Mouse (Mus musculus) bone marrow, adult 2 months (tissue): Measurements from ENCODE around the gene Rbm6. TPM values are rescaled to one million over a fixed set of nuclear protein-coding genes. Genes with fewer than 3 reads are reported as not detected.

Source experiments
- H3K27ac ChIP-seq: fragments of 200-500 bp; 2 replicates; pipeline ENCODE4 v1.5.1; 2012; ENCODE audit warnings: low read depth, mild to moderate bottlenecking, control low read depth, inconsistent platforms, low read length; ENCODE audit not compliant: control insufficient read depth, poor library complexity, insufficient read depth
- H3K4me1 ChIP-seq: fragments of 200-500 bp; 2 replicates; pipeline ENCODE4 v1.6.1; 2011; ENCODE audit warnings: low read length; ENCODE audit not compliant: control insufficient read depth, insufficient read depth
- H3K4me3 ChIP-seq: fragments of 200-500 bp; replicated peaks from 2 replicates; pipeline ENCODE3; 2011; ENCODE audit warnings: mild to moderate bottlenecking, low read depth, low read length, control low read depth; ENCODE audit not compliant: control insufficient read depth
- CTCF ChIP-seq: fragments of 200-500 bp; IDR thresholded peaks from 2 replicates; pipeline ENCODE4 v1.5.1; 2011; ENCODE audit warnings: low read length, control low read depth; ENCODE audit not compliant: control insufficient read depth, insufficient read depth
- POLR2A ChIP-seq: fragments of 200-500 bp; IDR thresholded peaks from 2 replicates; pipeline ENCODE4 v1.6.1; 2011; ENCODE audit warnings: low read depth, mild to moderate bottlenecking, control low read depth, low read length, borderline replicate concordance; ENCODE audit not compliant: control insufficient read depth
- WGBS: fragments of 180-500 bp; shearing (Covaris S2); methylation state at CpG from one replicate; pipeline ENCODE4 v1.1.7; 2018; 5-methylcytosine and 5-hydroxymethylcytosine counted together
- polyA plus RNA-seq: library from polyadenylated mRNA; stranded (reverse); fragments of >200 nt; gene quantifications from 2 replicates; pipeline ENCODE4 v1.2.4, GENCODE M21; 2011; ENCODE audit warnings: low replicate concordance; ENCODE audit not compliant: missing spikeins, insufficient read depth, insufficient read length

Rbm6 gene
- polyA plus RNA-seq, 1 experiment: 110 TPM

DNA sequence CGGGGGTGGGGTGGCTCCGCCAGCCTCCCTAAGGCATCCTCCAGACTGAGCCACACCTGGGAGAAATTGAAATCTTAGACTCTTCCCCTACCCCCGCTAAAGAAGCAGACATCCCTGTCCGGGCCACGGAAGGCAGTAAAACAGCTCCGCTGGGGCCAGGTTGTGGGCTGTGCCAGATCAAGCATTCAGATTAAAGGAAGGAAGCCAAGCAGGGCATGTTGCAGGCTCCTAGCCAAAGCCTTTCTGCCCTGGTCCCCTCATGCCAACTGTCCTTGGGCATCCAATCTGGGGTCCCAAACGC, 136.9 kb downstream of the Rbm6 start:
- H3K4me1 ChIP-seq: no peaks in the 10 kb centered on the region
- no peak overlapping the region for H3K27ac ChIP-seq
- no peak for TF ChIP-seq CTCF
- no peak for TF ChIP-seq POLR2A
- WGBS: under 1% methylated on average over 7 of the region's 7 CpGs
- no peak overlapping the region for H3K4me3 ChIP-seq

DNA sequence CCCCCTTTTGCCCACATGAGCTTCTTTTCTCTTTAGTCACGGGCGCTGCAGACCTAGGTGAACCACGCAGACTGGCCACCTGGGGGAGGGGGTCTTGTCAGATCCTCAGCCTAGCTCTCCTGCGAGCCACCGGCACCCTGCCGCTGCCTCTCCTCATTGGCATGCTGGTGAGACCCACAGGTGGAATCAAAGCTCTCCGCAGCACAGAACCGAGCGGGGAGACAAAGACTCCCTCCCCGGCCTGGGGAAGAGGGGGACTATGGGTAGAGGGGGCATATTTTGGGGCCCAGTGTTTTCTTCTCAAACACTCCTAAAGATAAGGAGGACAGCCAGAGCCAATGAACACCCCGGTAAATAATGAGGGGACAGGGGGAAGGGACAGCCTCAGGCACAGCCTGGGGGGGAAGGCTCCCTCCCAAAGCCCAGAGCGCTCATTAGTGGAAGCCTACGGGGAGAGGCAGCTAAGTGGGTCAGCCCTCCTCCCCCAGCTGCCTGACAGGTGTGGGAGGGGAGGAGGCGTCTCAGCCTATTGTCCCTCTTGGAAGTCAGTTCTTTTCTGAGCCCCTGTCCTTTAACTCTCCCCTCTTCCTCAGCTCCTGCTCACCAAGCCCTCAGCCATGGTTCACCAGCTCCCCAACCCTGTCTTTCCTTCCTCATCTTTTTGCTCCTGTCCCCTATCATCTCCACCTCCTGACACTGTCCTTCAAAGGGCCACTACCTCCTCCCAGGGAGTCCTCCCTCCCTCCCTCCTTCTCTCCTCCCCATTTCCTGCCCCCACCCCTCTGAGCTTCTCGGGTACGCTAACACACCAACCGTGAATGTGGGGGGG, 137.5 kb downstream of the Rbm6 start:
- no peak overlapping the region for H3K27ac ChIP-seq
- H3K4me3 ChIP-seq: no peak overlapping the region
- TF ChIP-seq CTCF: no peak
- TF ChIP-seq POLR2A: no peak
- no peaks in the 10 kb centered on the region for H3K4me1 ChIP-seq
- 13% methylated on average over 17 of the region's 17 CpGs for WGBS

DNA sequence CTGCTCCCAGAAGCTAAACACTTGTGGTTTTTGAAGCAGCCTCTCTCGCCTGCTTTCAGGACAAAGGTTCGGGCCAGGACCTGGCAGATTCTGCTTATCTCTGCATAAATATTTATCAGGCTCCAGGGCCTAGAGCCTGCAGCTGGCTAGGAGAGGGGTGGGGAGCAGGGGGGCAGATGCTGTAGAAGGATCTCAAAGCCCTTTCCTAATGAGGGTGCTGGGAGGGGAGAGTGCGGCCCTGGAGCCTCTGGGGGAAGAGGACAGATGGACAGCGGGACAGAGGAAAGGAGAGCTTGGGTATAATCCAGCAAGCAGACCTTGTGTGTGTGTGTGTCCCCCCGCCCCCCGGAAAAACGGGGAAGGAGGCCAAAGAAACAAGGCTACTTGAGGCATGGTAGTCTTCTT, 138.5 kb downstream of the Rbm6 start:
- 61% methylated on average over 7 of the region's 7 CpGs for WGBS
- TF ChIP-seq CTCF (no peak), POLR2A (no peak)
- H3K4me3 ChIP-seq: no peak overlapping the region
- no peak overlapping the region for H3K27ac ChIP-seq
- H3K4me1 ChIP-seq: no peaks in the 10 kb centered on the region

DNA sequence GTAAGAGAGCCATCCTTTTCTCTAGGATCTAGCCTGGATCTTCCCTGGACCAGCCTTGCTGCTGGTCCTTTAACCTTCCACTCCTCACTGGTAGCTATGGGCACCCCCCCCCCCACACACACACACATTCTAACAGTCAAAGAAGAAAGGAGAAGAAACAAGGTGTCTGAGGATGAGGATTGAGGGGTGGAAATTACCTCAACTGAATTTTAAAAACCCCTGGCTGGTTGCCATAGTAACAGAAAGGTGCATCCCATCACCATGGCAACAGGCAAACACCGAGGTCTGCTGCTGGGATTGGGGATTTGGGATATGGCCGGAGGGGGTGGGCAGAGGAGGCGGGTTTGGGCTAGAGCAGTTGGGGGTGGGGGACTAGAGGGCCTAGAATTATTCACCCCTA, 143.3 kb downstream of the Rbm6 start:
- H3K4me1 ChIP-seq: no peaks in the 10 kb centered on the region
- no peak overlapping the region for H3K4me3 ChIP-seq
- H3K27ac ChIP-seq: no peak overlapping the region
- 77% methylated on average over 3 of the region's 3 CpGs for WGBS
- no peak for TF ChIP-seq POLR2A
- no peak for TF ChIP-seq CTCF

DNA sequence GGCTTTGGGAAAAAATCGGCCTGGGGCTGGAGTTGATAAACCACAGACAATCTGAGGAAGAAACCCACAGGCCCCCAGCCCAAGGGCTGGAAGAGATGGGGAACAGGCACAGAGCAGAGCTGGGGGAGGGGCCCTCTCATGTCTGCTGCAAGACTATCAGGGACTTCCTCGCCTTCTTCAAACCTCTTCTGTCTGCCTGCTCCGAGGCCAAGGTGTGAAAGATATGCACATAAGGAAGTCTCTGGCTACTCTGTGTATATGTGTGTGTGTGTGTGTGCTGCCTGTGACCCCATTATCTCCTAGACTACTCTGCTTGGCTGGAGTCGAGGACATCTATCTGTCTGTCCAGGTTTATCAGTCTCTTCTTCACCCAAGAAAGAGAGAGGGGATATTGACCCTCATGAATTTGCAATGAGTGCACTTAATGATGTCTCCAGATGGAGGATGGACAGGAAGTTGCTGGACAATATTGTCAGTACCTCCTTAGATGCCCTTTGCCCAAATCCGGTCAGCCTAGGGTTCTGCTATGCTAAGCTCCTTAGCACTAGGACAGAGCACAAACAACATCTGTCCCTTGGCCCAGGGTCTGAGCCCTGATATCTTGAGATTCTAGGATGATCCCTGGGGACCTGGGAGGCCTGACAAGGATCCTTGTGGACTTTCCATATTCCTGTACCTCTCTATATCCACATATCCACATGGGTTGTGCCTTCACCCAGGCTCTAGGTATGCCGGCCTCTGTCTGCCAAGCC, 143.9 kb downstream of the Rbm6 start:
- 58% methylated on average over 6 of the region's 6 CpGs for WGBS
- Histone ChIP-seq H3K27ac (no peak overlapping the region), H3K4me1 (peaks cover 1% of the 10 kb centered on the region; the same call in 1 of the 2 replicates), H3K4me3 (no peak overlapping the region)
- TF ChIP-seq POLR2A (no peak), CTCF (no peak)

DNA sequence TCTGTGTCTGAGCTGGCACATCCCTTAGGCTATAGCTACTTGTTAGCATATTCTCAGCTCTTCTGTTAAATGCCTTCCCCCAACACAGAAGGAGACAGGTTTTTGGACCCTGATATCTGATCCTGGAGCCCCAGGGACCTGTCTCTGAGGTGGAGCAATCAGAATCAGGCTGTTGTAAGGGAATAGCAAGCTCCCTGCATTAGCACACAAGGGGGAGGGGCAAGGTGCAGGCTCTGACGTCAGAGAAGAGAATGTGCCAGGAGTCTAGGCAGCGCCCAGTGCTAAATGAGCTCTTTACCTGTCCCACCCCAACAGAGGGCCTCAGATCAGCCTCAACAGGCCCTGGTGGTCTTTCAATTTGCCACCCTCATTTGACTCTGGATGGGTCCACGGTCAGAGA, 146.0 kb downstream of the Rbm6 start:
- Histone ChIP-seq H3K27ac (no peak overlapping the region), H3K4me3 (no peak overlapping the region), H3K4me1 (peaks cover 1% of the 10 kb centered on the region; the same call in 1 of the 2 replicates)
- 59% methylated on average over 3 of the region's 3 CpGs for WGBS
- TF ChIP-seq CTCF: no peak
- no peak for TF ChIP-seq POLR2A

DNA sequence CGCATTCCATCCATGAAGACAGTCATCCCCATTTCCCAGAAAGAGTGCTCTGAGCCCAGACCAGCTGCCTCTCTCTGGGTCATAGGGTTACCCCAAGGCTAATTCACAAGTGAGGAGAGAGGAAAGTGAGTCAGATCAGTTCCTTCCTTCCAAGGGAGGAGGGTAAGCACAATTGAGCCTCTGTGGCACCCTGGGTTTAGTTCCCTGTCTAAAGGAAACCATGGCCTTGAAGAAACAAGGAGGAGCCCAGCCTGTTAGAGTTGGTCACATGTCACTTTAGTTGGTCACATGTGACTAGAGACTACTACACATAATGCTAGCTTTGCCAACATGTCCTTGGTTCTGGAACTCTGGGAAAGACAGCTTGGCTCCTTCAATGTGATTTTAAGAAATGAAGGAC, 148.2 kb downstream of the Rbm6 start:
- no peak overlapping the region for H3K4me3 ChIP-seq
- no peak overlapping the region for H3K27ac ChIP-seq
- H3K4me1 ChIP-seq: peaks cover 1% of the 10 kb centered on the region; the same call in 1 of the 2 replicates
- 94% methylated on average over 1 of the region's 1 CpGs for WGBS
- TF ChIP-seq CTCF (no peak), POLR2A (no peak)

DNA sequence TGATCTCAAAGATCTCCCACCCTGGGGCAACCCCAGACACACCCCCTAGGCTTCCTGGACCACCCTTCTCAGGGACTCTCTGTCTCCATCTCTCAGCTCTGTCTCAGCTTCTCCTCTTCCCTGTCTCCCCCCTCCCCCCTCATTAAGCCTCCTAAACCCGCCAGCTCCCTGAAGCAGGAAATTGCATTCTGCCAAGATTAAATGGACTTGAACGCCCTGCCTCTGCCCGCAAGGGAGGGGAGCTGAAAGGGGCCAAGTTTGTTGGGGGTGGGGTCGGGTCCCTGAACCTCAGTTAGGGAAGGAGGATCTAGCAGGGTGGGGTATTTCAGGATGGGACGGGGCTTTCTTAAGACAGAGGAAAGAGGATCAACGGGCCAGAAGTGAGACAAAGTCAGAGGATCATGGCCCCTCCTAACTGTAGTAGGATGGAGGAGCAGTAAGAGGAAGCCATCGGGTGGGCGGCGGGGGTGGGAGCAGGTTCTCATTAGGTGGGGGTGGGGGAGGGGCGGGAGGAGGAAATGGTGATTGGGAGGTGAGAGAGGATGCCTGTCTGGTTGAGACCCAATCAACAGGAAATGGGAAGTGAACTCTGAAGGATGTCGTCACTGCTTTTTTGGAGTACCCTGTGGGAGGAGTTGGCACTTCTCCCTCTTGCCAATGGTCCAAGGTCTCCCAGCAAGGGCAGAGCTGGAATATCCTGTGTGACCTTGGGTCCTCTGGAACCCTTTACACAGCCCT, 149.1 kb downstream of the Rbm6 start:
- under 1% methylated on average over 11 of the region's 11 CpGs for WGBS
- TF ChIP-seq CTCF: no peak
- TF ChIP-seq POLR2A: no peak
- Histone ChIP-seq H3K4me3 (no peak overlapping the region), H3K4me1 (peaks cover 1% of the 10 kb centered on the region; the same call in 1 of the 2 replicates), H3K27ac (no peak overlapping the region)

Other genes starting within 250 kb of the Rbm6 start
- gene Gnai2, start 237.9 kb downstream of the Rbm6 start, polyA plus RNA-seq: 198 and 273 TPM in 2 replicates
- 1.8 and 4.7 TPM in 2 replicates for gene Slc38a3, start 203.7 kb downstream of the Rbm6 start, polyA plus RNA-seq
- gene Gnat1, start 193.5 kb downstream of the Rbm6 start, polyA plus RNA-seq: not detected in 2 replicates
- gene Sema3f, start 162.8 kb downstream of the Rbm6 start, polyA plus RNA-seq: 3.6 and 5.0 TPM in 2 replicates
- gene Rbm5, start 102.2 kb downstream of the Rbm6 start, polyA plus RNA-seq: 97.6 and 118 TPM in 2 replicates
- gene Mon1a, start 14.9 kb upstream of the Rbm6 start, polyA plus RNA-seq: 6.3 and 12.9 TPM in 2 replicates
- 0.20 and 0.75 TPM in 2 replicates for gene Mst1r, start 33.6 kb upstream of the Rbm6 start, polyA plus RNA-seq
- gene Actl11, start 55.2 kb upstream of the Rbm6 start, polyA plus RNA-seq: not detected in 2 replicates
- gene Camkv, start 62.4 kb upstream of the Rbm6 start, polyA plus RNA-seq: 0.87 TPM in 1 of 2 replicates, not detected in the other
- gene Traip, start 76.9 kb upstream of the Rbm6 start, polyA plus RNA-seq: 27.0 and 30.0 TPM in 2 replicates
- gene Uba7, start 102.3 kb upstream of the Rbm6 start, polyA plus RNA-seq: 138 and 310 TPM in 2 replicates
- 4.7 TPM in 1 of 2 replicates, not detected in the other for gene Gm20661, start 109.8 kb upstream of the Rbm6 start, polyA plus RNA-seq
- 27.9 and 32.3 TPM in 2 replicates for gene Inka1, start 112.6 kb upstream of the Rbm6 start, polyA plus RNA-seq
- gene Cdhr4, start 119.3 kb upstream of the Rbm6 start, polyA plus RNA-seq: 10.6 and 23.4 TPM in 2 replicates
- not detected in 2 replicates for gene Gm20662, start 123.1 kb upstream of the Rbm6 start, polyA plus RNA-seq
- 54.3 and 99.5 TPM in 2 replicates for gene Ip6k1, start 129.3 kb upstream of the Rbm6 start, polyA plus RNA-seq
- gene Gmppb, start 176.0 kb upstream of the Rbm6 start, polyA plus RNA-seq: 9.9 and 17.9 TPM in 2 replicates
- 1.0 and 1.6 TPM in 2 replicates for gene Amigo3, start 179.9 kb upstream of the Rbm6 start, polyA plus RNA-seq
- gene Mst1, start 207.2 kb upstream of the Rbm6 start, polyA plus RNA-seq: 2.0 and 10.1 TPM in 2 replicates
- 296 and 393 TPM in 2 replicates for gene Rnf123, start 210.1 kb upstream of the Rbm6 start, polyA plus RNA-seq
- 159 and 206 TPM in 2 replicates for gene Apeh, start 221.4 kb upstream of the Rbm6 start, polyA plus RNA-seq